Mouse (Mus musculus): ENCODE results near the gene Smagp. TPM values are rescaled to one million over a fixed set of nuclear protein-coding genes. Genes with fewer than 3 reads are reported as not detected.

The Smagp gene
- polyA plus RNA-seq, 1 experiment from 2014 or later = 3.0 TPM

DNA sequence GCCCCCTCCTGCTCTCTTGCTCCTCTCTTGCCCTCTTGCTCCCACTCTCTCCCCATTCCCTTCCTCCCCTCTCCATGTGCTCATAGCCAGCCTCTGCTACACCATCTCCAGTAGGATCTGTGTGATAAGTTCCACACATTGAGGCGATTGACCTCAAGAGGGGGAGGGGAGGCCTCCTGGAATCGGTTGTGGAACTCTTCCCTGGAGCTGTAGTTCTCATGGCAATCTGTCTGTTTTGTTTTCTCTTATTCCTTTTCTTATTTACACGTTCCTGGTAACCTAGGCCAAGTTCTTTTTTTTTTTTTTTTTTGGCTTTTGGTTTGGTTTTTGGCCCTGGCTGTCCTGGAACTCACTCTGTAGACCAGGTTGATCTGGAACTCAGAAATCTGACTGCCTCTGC is 35.1 kb downstream of the Smagp start:
- no peaks in the 10 kb centered on the region for H3K9me3 ChIP-seq (replicated peaks)
- H3K9ac ChIP-seq (replicated peaks) = no peak overlapping the region
- H3K4me3 ChIP-seq (replicated peaks) = no peak overlapping the region
- H3K27me3 ChIP-seq (replicated peaks) = 0 out of 2 replicates have a peak, but pooled peaks cover 3% of the 10 kb centered on the region
- H3K27ac ChIP-seq (replicated peaks) = no peak overlapping the region
- no peak for ATAC-seq (ENCODE audit: low FRiP score)
- no peak overlapping the region for H3K4me2 ChIP-seq
- peaks cover 32% of the 10 kb centered on the region for H3K4me1 ChIP-seq
- H3K36me3 ChIP-seq = no peaks in the 10 kb centered on the region
- 49% methylated on average over 3 of the region's 3 CpGs for WGBS

DNA sequence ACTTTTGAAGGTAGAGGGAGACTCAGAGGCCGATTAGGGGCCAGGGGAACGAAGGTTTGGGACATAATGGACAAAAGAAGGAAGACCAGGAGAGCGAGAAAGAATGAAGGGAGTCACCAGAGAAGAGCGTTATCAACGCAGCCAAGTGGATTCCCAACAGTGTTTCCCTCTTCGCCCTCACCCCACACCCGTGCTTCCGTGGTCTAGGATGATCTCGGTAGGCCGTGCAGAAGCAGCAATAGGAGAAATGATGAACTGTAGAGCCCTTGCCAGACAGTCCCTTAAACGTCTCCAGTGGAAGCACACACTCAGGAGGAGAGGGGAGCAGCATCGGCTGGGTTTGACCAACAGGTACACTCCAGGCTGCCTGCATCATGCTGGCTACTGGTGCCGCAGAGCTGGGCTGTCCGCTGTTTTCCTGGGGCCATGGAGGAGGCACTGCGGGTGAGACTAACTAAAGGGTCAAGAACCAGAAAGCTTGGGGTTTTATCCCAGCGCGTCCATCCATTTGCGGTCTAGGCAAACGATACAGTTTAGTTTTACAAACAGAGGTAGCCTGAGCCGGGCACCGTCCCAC is 36.0 kb downstream of the Smagp start:
- no peak overlapping the region for H3K27ac ChIP-seq (replicated peaks)
- peaks cover 32% of the 10 kb centered on the region for H3K4me1 ChIP-seq
- no peak overlapping the region for H3K9ac ChIP-seq (replicated peaks)
- H3K4me3 ChIP-seq (replicated peaks) = peak overlapping the region; percentile 78
- peak overlapping the region; percentile 90 for H3K4me2 ChIP-seq
- 17% methylated on average over 21 of the region's 21 CpGs for WGBS
- 0 out of 2 replicates have a peak, but pooled peaks cover 3% of the 10 kb centered on the region for H3K27me3 ChIP-seq (replicated peaks)
- no peaks in the 10 kb centered on the region for H3K36me3 ChIP-seq
- no peak for ATAC-seq (ENCODE audit: low FRiP score)
- H3K9me3 ChIP-seq (replicated peaks) = no peaks in the 10 kb centered on the region

DNA sequence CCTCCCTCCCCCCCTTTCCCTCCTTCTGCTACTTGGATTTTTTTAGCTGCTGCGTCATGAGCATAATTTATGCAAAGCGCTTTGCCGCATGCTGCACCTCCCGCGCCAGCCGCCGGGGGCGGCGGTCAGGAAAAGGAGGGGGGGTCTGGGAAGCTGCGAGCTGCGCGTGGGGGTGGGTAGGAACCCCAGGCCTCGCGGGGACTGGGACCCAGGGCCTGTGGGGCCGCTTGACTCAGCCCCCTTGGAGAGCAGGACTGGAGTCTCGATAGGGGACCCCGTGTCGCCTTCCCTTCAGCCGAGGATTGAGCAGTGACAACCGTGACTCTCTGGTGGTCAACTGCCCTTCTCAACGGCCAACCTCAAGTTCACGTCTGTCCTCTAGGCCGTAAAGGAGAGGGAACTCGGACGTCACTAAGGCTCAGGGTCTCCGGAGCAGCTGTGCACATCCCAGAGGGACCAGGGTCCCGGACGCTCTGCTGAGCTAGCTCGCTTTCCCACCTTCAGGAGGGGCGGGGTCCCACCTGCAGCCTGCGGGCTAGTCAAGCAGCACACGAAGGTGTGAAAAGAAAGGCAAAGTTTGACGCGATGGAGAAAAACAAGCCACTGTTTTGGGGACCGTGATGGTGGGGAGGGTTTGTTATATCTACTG is 36.6 kb downstream of the Smagp start:
- Histone ChIP-seq H3K4me3 (replicated peaks) (peak overlapping the region; percentile 78), H3K36me3 (no peaks in the 10 kb centered on the region), H3K9me3 (replicated peaks) (no peaks in the 10 kb centered on the region), H3K4me1 (peaks cover 28% of the 10 kb centered on the region), H3K9ac (replicated peaks) (peak overlapping the region; percentile 84), H3K27ac (replicated peaks) (peak overlapping the region; percentile 81), H3K27me3 (replicated peaks) (0 out of 2 replicates have a peak, but pooled peaks cover 3% of the 10 kb centered on the region), H3K4me2 (peak overlapping the region; percentile 90)
- whole genome bisulfite sequencing = under 1% methylated on average over 33 of the region's 35 CpGs
- ATAC-seq (ENCODE audit: low FRiP score) = peak; percentile 78

DNA sequence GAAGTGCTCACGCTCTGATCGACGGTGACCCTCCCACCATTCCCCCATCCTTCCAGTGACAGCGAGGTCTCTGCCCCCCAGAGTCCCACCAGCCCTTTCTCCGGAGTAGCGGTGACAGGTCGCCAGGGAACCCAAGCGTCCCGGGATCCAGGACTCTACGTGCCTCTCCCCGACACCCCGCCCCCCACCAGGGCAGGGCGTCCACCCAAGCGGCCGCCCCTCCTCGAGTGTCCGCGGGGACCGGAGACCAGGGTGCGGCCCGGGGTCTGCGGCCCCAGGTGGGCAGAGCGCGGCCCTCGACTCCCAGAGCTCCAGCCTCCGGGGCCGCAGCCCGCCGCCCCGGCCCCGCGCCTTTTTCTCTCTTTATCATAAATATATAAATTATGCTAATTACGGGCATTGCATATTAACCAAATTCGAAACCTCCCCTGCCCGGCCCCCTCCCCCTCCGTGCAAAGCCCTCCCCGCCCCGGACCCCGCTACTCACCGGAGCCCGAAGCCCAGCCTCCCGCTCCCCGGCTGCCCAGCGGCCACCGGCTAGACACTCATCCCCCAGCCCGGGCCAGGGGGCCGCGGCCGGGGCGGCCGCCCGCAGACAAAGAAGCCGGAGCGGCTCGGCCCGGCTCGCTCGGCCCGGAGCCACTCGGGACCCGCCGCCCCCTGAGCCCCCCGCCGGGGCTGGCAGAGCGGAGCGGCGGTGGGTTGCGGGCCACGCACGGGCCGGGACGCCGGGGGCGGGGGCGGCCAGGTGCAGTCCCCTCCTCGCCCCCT is 37.3 kb downstream of the Smagp start, which contains the start of gene Pou6f1:
Gene Pou6f1, minus strand, starts transcription at position 709 of the 771 bp plus-strand sequence.
- Histone ChIP-seq H3K9ac (replicated peaks) (peak within 1 kb of the TSS; percentile 84), H3K4me1 (peaks cover 21% of the 10 kb centered on the region), H3K9me3 (replicated peaks) (no peaks in the 10 kb centered on the region), H3K27ac (replicated peaks) (peak within 1 kb of the TSS; percentile 81), H3K4me3 (replicated peaks) (peak within 1 kb of the TSS; percentile 78), H3K36me3 (no peaks in the 10 kb centered on the region), H3K27me3 (replicated peaks) (0 out of 2 replicates have a peak, but pooled peaks cover 3% of the 10 kb centered on the region), H3K4me2 (peak within 1 kb of the TSS; percentile 90)
- under 1% methylated on average over 47 of the region's 76 CpGs for WGBS
- ATAC-seq (ENCODE audit: low FRiP score) = peak; percentile 73

DNA sequence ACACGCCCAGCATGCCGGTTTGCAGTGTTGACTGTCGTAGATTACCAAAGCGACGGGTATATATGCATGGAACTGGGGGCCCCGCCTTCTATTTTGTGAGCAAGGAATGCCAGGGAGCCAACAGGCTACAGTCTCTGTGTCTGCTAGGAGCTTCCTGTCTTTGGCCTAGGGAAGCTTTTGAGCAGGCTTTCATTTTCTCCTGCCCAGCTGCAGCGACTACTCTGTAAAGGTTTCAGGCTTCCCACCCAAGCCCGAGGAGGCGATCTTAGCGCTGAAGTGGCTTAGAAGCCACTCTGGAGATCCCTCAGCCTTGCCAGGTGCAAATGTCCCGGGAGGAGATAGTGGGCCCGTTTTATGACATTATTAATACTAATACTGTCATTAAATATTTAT is 37.9 kb downstream of the Smagp start:
- H3K9ac ChIP-seq (replicated peaks) = peak overlapping the region; percentile 84
- peak overlapping the region; percentile 81 for H3K27ac ChIP-seq (replicated peaks)
- H3K36me3 ChIP-seq = no peaks in the 10 kb centered on the region
- no peaks in the 10 kb centered on the region for H3K9me3 ChIP-seq (replicated peaks)
- WGBS = under 1% methylated on average over 12 of the region's 12 CpGs
- H3K4me1 ChIP-seq = peaks cover 20% of the 10 kb centered on the region
- peak overlapping the region; percentile 90 for H3K4me2 ChIP-seq
- peak overlapping the region; percentile 78 for H3K4me3 ChIP-seq (replicated peaks)
- ATAC-seq (ENCODE audit: low FRiP score) = peak; percentile 44
- 0 out of 2 replicates have a peak, but pooled peaks cover 3% of the 10 kb centered on the region for H3K27me3 ChIP-seq (replicated peaks)

DNA sequence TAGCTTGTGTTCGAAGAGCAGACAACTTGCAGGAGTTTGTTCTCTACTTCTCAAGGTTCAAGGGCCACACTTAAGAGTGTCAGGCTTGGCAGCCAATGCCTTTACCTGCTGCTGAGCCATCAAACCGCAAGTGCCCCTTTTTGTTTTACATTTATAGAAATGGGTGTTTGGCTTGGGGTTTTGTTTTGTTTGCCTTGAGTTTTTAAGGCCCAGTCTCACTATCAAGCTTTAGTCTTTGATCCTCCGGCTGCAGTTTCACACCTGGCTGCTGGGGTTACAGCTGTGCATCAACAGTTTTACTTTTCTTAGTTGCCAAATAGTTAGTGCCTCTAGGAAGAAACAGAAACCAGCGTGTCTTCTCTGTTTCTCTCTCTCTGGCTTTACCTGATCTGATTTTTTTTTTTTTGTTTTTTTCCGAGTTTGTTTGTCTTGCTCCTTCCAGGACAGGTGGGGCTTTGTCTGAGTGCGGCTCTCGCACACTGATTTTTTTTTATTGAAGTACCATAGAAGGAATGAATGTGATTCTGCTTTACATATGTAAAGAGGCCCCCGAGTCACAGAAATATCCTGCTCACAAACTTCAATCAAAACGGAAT is 38.4 kb downstream of the Smagp start:
- Histone ChIP-seq H3K4me3 (replicated peaks) (peak overlapping the region; percentile 78), H3K27me3 (replicated peaks) (0 out of 2 replicates have a peak, but pooled peaks cover 3% of the 10 kb centered on the region), H3K36me3 (no peaks in the 10 kb centered on the region), H3K27ac (replicated peaks) (peak overlapping the region; percentile 81), H3K4me2 (peak overlapping the region; percentile 90), H3K9ac (replicated peaks) (peak overlapping the region; percentile 84), H3K4me1 (peaks cover 20% of the 10 kb centered on the region), H3K9me3 (replicated peaks) (no peaks in the 10 kb centered on the region)
- no peak for ATAC-seq (ENCODE audit: low FRiP score)
- WGBS = 20% methylated on average over 9 of the region's 9 CpGs

DNA sequence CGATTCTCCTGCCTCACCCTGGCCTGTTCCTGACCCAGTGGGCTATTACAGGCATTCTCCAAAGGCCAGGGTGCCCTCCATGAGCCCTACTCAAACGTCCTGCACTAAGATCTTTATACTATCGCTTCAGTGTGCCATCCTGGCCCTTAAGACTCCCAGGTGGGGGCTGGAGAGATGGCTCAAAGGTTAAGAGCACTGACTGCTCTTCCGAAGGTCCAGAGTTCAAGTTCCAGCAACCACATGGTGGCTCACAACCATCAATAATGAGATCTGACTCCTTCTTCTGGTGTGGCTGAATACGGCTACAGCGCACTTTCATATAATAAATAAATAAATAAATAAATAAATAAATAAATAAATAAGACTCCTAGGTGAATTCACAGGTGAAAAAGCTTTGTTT is 43.9 kb downstream of the Smagp start:
- Histone ChIP-seq H3K9ac (replicated peaks) (no peak overlapping the region), H3K4me2 (no peak overlapping the region), H3K4me1 (no peaks in the 10 kb centered on the region), H3K9me3 (replicated peaks) (no peaks in the 10 kb centered on the region), H3K27ac (replicated peaks) (no peak overlapping the region), H3K36me3 (peaks cover 14% of the 10 kb centered on the region), H3K27me3 (replicated peaks) (no peaks in the 10 kb centered on the region), H3K4me3 (replicated peaks) (no peak overlapping the region)
- ATAC-seq (ENCODE audit: low FRiP score) = no peak
- WGBS = 81% methylated on average over 6 of the region's 6 CpGs

DNA sequence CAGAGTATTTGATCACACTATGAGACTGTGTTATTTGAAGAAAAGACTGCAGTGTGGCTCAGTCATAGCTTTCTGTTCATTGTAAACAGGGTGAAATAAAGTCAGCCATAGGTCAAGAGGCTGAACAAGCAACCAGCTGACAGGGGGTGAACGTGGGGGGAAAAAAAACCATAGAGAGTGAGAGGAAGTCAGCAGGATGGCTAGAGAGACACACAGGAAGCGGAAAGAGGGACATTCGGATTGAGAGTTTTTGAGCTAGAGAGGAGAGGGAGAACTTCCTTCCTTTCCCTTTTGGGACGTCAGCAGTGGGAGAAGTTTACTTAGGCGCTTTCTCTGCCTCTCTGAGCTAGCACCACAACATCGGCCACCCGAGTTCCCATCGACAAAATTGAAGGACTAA is 46.3 kb downstream of the Smagp start:
- WGBS = 78% methylated on average over 8 of the region's 8 CpGs
- no peaks in the 10 kb centered on the region for H3K4me1 ChIP-seq
- H3K4me3 ChIP-seq (replicated peaks) = no peak overlapping the region
- H3K36me3 ChIP-seq = peaks cover 38% of the 10 kb centered on the region
- ATAC-seq (ENCODE audit: low FRiP score) = no peak
- no peaks in the 10 kb centered on the region for H3K9me3 ChIP-seq (replicated peaks)
- no peak overlapping the region for H3K9ac ChIP-seq (replicated peaks)
- H3K27me3 ChIP-seq (replicated peaks) = no peaks in the 10 kb centered on the region
- no peak overlapping the region for H3K27ac ChIP-seq (replicated peaks)
- H3K4me2 ChIP-seq = no peak overlapping the region

DNA sequence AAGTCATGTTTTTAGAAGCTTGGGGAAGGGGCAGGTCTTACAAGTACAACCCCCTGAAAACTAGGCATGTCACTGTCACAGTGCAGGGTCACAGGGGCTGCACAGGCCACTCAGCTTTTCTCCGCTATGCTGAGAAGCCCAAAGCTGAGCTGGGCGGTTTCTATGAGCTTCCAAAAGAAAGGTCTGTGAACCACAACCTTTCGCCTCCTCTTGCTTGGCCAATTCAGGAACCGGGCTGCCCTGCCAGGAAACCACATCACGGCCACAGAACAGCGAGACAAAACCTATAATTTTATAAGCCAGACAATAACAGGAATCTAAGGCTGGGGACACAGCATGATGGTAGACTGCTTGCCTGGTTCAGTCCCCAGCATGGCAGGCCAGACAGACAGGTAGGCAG is 48.4 kb downstream of the Smagp start:
- 89% methylated on average over 6 of the region's 6 CpGs for WGBS
- Histone ChIP-seq H3K9ac (replicated peaks) (no peak overlapping the region), H3K27me3 (replicated peaks) (no peaks in the 10 kb centered on the region), H3K4me3 (replicated peaks) (no peak overlapping the region), H3K36me3 (peaks cover 49% of the 10 kb centered on the region), H3K4me1 (no peaks in the 10 kb centered on the region), H3K4me2 (no peak overlapping the region), H3K9me3 (replicated peaks) (no peaks in the 10 kb centered on the region), H3K27ac (replicated peaks) (no peak overlapping the region)
- no peak for ATAC-seq (ENCODE audit: low FRiP score)

DNA sequence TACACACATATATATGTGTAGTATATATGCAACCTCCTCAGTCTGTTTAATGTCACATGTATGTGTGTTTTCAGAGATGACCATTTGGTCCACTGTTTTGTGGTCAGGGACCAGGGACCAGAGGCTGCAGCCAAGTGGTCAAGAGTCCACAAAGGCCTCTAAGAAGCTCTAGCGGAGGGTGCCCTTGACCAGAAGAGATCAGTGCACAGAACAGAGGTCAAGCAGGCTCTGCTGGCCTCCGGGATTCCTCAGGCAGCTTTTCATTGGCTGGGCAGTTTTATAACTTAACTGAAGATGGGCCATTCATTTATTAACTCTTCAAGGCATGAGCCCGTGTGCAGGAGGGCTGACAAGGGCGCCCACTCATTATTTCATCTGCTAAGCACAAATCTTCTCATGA is 49.6 kb downstream of the Smagp start:
- ATAC-seq (ENCODE audit: low FRiP score) = no peak
- no peak overlapping the region for H3K4me2 ChIP-seq
- H3K36me3 ChIP-seq = peaks cover 59% of the 10 kb centered on the region

DNA sequence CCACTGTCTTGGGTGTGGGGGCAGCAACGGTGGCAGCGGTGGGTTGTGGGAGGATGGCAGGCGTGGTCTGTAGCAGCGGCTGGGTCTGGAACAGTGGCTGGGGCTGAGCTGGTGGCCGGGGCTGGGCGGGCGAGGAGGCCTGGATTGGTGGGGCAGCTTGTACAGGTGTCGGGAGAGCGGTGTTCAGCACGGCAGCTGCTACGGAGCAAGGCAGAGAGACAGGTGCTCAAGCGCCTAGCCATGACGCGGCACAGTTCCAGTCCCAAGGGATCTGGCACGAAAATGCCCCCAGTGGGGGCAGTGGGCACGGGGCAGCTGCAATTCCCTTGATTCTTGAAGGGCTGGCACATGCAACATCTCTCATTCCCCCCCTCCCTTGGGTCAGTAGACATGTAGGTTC is 50.8 kb downstream of the Smagp start:
- H3K9ac ChIP-seq (replicated peaks) = no peak overlapping the region
- 92% methylated on average over 16 of the region's 16 CpGs for WGBS
- H3K9me3 ChIP-seq (replicated peaks) = no peaks in the 10 kb centered on the region
- H3K4me1 ChIP-seq = no peaks in the 10 kb centered on the region
- no peak overlapping the region for H3K4me2 ChIP-seq
- no peak for ATAC-seq (ENCODE audit: low FRiP score)
- H3K27me3 ChIP-seq (replicated peaks) = no peaks in the 10 kb centered on the region
- H3K36me3 ChIP-seq = peaks cover 61% of the 10 kb centered on the region
- H3K27ac ChIP-seq (replicated peaks) = no peak overlapping the region
- no peak overlapping the region for H3K4me3 ChIP-seq (replicated peaks)

More for the DNA sequence above, 49.6 kb downstream of the Smagp start:
- Histone ChIP-seq H3K4me1 (no peaks in the 10 kb centered on the region), H3K27ac (replicated peaks) (no peak overlapping the region), H3K9me3 (replicated peaks) (no peaks in the 10 kb centered on the region), H3K9ac (replicated peaks) (no peak overlapping the region), H3K27me3 (replicated peaks) (no peaks in the 10 kb centered on the region), H3K4me3 (replicated peaks) (no peak overlapping the region)
- WGBS = 79% methylated on average over 4 of the region's 4 CpGs

Data from neural tube, embryonic 15.5 days (tissue).